Mouse (Mus musculus): ENCODE results near the gene Nkd1. TPM values are rescaled to one million over a fixed set of nuclear protein-coding genes. Genes with fewer than 3 reads are reported as not detected.

Nkd1 gene
- polyA plus RNA-seq, 1 experiment from 2014 or later = 2.5 TPM

DNA sequence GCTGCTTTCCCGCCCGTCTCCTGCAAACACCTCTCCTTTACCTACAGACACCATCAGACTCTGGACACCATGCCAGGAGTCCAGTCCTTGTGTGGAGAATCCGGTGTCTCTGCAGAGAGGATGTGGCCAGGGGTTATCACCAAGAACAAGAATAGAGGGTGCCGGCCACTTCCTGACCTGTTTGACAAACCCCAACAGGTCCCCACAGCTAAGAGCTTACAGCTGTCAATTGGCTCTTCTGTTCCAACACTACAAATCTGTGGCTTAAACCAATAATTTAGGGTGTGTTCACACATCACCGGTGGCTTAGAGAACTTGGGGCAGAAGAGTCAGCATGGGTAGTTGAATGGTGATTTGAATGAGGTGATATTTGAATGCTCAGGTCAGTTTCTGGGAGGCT, 97.5 kb downstream of the Nkd1 start:
- no peaks in the 10 kb centered on the region for H3K4me1 ChIP-seq (ENCODE audit: insufficient read depth)
- H3K9ac ChIP-seq (replicated peaks) = no peak overlapping the region
- DNase-seq = no peak
- H3K9me3 ChIP-seq (ENCODE audit: low read length) = no peaks in the 10 kb centered on the region
- TF ChIP-seq CTCF (IDR thresholded peaks at IDR 0.05; ENCODE audit: low read depth) (no peak), EP300 (IDR thresholded peaks at IDR 0.05; ENCODE audit: low read depth) (no peak)
- 34% methylated on average over 5 of the region's 5 CpGs for WGBS (ENCODE audit: insufficient replicate concordance)
- H3K4me2 ChIP-seq (ENCODE audit: low read depth, low read length) = no peak overlapping the region; the same call in 1 of the 2 replicates
- H3K27me3 ChIP-seq (ENCODE audit: insufficient read depth, low read length) = no peaks in the 10 kb centered on the region
- no peak overlapping the region for H3K4me3 ChIP-seq (ENCODE audit: low read depth, low read length)
- no peaks in the 10 kb centered on the region for H3K36me3 ChIP-seq (replicated peaks; ENCODE audit: insufficient read depth, low read length)
- ATAC-seq = no peak
- H3K27ac ChIP-seq (ENCODE audit: low read depth) = no peak overlapping the region

DNA sequence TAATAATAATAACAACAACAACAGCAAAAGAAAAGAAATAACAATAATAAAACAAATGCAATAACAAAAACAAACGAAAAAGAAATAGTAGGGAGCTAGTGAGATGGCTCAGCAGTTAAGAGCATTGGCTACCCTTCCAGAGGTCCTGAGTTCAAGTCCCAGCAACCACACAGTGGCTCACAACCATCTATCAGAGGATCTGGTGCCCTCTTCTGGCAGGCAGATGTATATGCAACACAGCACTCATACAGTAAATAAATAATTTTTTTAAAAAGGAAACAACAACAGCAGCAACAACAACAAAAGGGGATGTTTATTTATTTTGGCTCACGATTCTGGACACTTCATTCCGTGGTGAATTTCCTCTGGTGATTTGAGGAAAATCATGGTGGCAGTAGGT, 98.4 kb downstream of the Nkd1 start:
- Histone ChIP-seq H3K4me1 (ENCODE audit: insufficient read depth) (no peaks in the 10 kb centered on the region), H3K4me2 (ENCODE audit: low read depth, low read length) (no peak overlapping the region), H3K4me3 (ENCODE audit: low read depth, low read length) (no peak overlapping the region), H3K9ac (replicated peaks) (no peak overlapping the region), H3K27me3 (ENCODE audit: insufficient read depth, low read length) (no peaks in the 10 kb centered on the region), H3K36me3 (replicated peaks; ENCODE audit: insufficient read depth, low read length) (no peaks in the 10 kb centered on the region), H3K27ac (ENCODE audit: low read depth) (no peak overlapping the region), H3K9me3 (ENCODE audit: low read length) (no peaks in the 10 kb centered on the region)
- no peak for TF ChIP-seq EP300 (IDR thresholded peaks at IDR 0.05; ENCODE audit: low read depth)
- TF ChIP-seq CTCF (IDR thresholded peaks at IDR 0.05; ENCODE audit: low read depth) = peak; percentile 58
- ATAC-seq (no peak), DNase-seq (no peak)
- WGBS (ENCODE audit: insufficient replicate concordance) = 61% methylated on average over 3 of the region's 3 CpGs

DNA sequence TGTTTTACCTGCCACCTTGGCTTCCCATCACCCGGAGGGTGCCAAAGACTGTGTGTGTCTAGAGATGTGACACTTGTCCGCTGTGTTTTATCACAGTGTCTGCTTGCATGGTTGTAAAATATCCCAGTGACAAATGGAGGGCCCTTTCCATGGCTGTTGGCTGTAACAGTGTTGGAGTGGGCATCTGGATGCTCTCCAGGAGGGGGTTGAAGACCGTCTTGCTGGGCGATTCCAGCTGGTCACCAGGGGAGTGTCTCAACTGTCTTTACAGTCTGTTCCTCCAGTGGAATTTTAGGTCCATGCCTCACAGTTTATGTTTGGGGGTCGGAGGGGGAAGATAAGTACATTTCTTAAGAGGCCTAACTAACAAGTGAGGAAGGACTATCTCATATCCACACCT, 99.8 kb downstream of the Nkd1 start:
- Histone ChIP-seq H3K27me3 (ENCODE audit: insufficient read depth, low read length) (no peaks in the 10 kb centered on the region), H3K4me1 (ENCODE audit: insufficient read depth) (no peaks in the 10 kb centered on the region), H3K4me3 (ENCODE audit: low read depth, low read length) (no peak overlapping the region), H3K9ac (replicated peaks) (no peak overlapping the region), H3K9me3 (ENCODE audit: low read length) (no peaks in the 10 kb centered on the region), H3K27ac (ENCODE audit: low read depth) (no peak overlapping the region), H3K36me3 (replicated peaks; ENCODE audit: insufficient read depth, low read length) (no peaks in the 10 kb centered on the region), H3K4me2 (ENCODE audit: low read depth, low read length) (no peak overlapping the region)
- no peak for TF ChIP-seq EP300 (IDR thresholded peaks at IDR 0.05; ENCODE audit: low read depth)
- TF ChIP-seq CTCF (IDR thresholded peaks at IDR 0.05; ENCODE audit: low read depth) = no peak
- DNase-seq = no peak
- no peak for ATAC-seq
- WGBS (ENCODE audit: insufficient replicate concordance) = 61% methylated on average over 5 of the region's 5 CpGs

DNA sequence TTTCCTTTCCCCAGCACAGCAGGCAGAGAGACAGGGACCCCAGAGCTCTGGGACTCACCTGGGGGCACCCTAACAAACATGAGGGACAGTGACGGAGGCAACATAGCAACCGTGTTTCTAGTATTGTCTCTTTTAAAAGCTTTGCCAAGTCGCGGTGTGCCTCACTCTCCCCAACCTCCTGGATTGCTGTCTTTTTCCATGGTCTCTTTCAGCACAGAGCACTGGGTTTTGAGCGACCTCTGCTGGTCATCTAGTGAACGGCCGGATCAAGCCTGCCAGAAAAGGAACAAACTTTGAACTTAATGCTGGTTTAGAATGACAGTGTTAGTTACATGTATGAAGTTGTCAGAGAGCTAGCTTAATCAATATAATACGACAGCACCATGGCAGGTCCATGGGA, 100.3 kb downstream of the Nkd1 start:
- TF ChIP-seq EP300 (IDR thresholded peaks at IDR 0.05; ENCODE audit: low read depth) (no peak), CTCF (IDR thresholded peaks at IDR 0.05; ENCODE audit: low read depth) (peak; percentile 94)
- DNase-seq = peak; percentile 78
- no peaks in the 10 kb centered on the region for H3K27me3 ChIP-seq (ENCODE audit: insufficient read depth, low read length)
- no peak overlapping the region for H3K27ac ChIP-seq (ENCODE audit: low read depth)
- no peaks in the 10 kb centered on the region for H3K4me1 ChIP-seq (ENCODE audit: insufficient read depth)
- no peaks in the 10 kb centered on the region for H3K9me3 ChIP-seq (ENCODE audit: low read length)
- H3K4me2 ChIP-seq (ENCODE audit: low read depth, low read length) = no peak overlapping the region
- 1% methylated on average over 8 of the region's 8 CpGs for WGBS (ENCODE audit: insufficient replicate concordance)
- no peak overlapping the region for H3K9ac ChIP-seq (replicated peaks)
- H3K36me3 ChIP-seq (replicated peaks; ENCODE audit: insufficient read depth, low read length) = no peaks in the 10 kb centered on the region
- peak; percentile 25; the same call in 1 of the 2 replicates for ATAC-seq
- H3K4me3 ChIP-seq (ENCODE audit: low read depth, low read length) = no peak overlapping the region

DNA sequence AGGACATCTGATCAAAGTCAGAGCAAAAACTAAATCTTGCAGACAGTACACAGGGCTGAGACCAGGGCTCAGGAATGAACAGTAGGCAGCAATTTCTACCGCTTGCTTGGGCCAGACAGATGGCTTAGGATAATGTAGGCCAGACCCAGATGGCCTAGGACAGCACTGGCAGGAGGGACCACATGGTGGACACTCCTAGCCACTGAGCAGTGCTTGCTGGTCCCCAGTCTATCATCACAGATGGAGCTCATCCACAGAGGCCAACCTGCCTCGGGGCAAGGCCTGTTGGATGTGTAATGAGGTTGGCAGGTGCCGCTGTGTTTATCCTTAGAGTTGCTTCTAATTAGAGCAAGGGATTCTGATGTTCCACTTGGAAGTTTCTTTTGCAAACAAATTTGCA, 102.2 kb downstream of the Nkd1 start:
- DNase-seq (no peak), ATAC-seq (no peak)
- Histone ChIP-seq H3K4me3 (ENCODE audit: low read depth, low read length) (no peak overlapping the region), H3K4me2 (ENCODE audit: low read depth, low read length) (no peak overlapping the region), H3K9me3 (ENCODE audit: low read length) (no peaks in the 10 kb centered on the region), H3K27ac (ENCODE audit: low read depth) (no peak overlapping the region), H3K4me1 (ENCODE audit: insufficient read depth) (peaks cover 10% of the 10 kb centered on the region), H3K36me3 (replicated peaks; ENCODE audit: insufficient read depth, low read length) (peaks cover 5% of the 10 kb centered on the region; the same call in 1 of the 2 replicates), H3K9ac (replicated peaks) (no peak overlapping the region), H3K27me3 (ENCODE audit: insufficient read depth, low read length) (peaks cover 4% of the 10 kb centered on the region; the same call in 1 of the 2 replicates)
- TF ChIP-seq CTCF (IDR thresholded peaks at IDR 0.05; ENCODE audit: low read depth) = no peak
- TF ChIP-seq EP300 (IDR thresholded peaks at IDR 0.05; ENCODE audit: low read depth) = no peak
- WGBS (ENCODE audit: insufficient replicate concordance) = 88% methylated on average over 3 of the region's 3 CpGs

DNA sequence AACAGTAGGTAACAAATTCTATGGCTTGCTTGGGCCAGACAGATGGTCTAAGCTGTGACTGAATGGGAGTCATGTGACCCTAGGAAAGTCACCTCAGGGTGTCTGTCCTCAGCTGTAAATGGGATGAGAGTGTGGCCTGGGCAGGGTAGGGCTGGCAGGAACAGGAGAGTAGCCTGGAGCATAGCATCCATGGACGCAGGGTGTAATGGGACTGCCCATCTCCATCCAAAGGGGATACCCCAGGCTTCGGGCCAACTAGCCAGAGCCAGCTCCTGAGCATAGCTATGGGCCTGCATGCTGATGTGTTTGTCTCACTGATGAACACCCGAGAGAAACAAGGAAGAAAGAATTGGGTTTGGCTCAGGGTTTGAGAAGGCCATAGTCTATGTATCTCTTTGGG, 103.1 kb downstream of the Nkd1 start:
- Histone ChIP-seq H3K9me3 (ENCODE audit: low read length) (no peaks in the 10 kb centered on the region), H3K9ac (replicated peaks) (no peak overlapping the region), H3K36me3 (replicated peaks; ENCODE audit: insufficient read depth, low read length) (peaks cover 13% of the 10 kb centered on the region), H3K4me1 (ENCODE audit: insufficient read depth) (peaks cover 10% of the 10 kb centered on the region), H3K4me2 (ENCODE audit: low read depth, low read length) (no peak overlapping the region), H3K27me3 (ENCODE audit: insufficient read depth, low read length) (peaks cover 10% of the 10 kb centered on the region), H3K4me3 (ENCODE audit: low read depth, low read length) (no peak overlapping the region), H3K27ac (ENCODE audit: low read depth) (no peak overlapping the region)
- ATAC-seq (no peak), DNase-seq (no peak)
- no peak for TF ChIP-seq EP300 (IDR thresholded peaks at IDR 0.05; ENCODE audit: low read depth)
- TF ChIP-seq CTCF (IDR thresholded peaks at IDR 0.05; ENCODE audit: low read depth) = no peak
- 73% methylated on average over 3 of the region's 3 CpGs for WGBS (ENCODE audit: insufficient replicate concordance)

DNA sequence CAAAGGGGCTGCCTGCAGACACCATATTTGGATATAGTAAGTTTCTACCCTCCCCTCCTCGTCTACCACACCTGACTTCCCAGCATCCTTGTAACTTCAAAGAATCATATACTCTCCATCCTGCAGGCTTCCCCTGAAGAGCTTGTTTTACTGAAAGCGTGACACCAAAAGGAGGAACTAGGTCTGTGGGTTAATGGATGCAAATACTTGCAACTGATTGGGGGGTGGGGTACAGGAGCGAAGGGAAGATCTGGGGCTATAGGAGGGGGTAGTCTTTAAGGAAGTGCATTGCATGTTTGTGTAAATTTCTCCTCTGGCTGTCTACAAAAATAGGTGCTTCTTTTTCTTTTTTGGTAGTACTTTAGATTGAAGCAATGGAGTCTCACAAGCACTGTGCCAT, 105.3 kb downstream of the Nkd1 start:
- 38% methylated on average over 3 of the region's 3 CpGs for WGBS (ENCODE audit: insufficient replicate concordance)
- ATAC-seq (no peak), DNase-seq (no peak)
- Histone ChIP-seq H3K9ac (replicated peaks) (no peak overlapping the region), H3K27ac (ENCODE audit: low read depth) (no peak overlapping the region), H3K4me3 (ENCODE audit: low read depth, low read length) (no peak overlapping the region), H3K4me2 (ENCODE audit: low read depth, low read length) (no peak overlapping the region), H3K4me1 (ENCODE audit: insufficient read depth) (peaks cover 10% of the 10 kb centered on the region), H3K36me3 (replicated peaks; ENCODE audit: insufficient read depth, low read length) (peaks cover 26% of the 10 kb centered on the region), H3K9me3 (ENCODE audit: low read length) (no peaks in the 10 kb centered on the region), H3K27me3 (ENCODE audit: insufficient read depth, low read length) (peaks cover 10% of the 10 kb centered on the region)
- no peak for TF ChIP-seq CTCF (IDR thresholded peaks at IDR 0.05; ENCODE audit: low read depth)
- TF ChIP-seq EP300 (IDR thresholded peaks at IDR 0.05; ENCODE audit: low read depth) = no peak

Data from liver, postnatal 0 days (tissue).